Mouse (Mus musculus): Measurements from ENCODE around the gene Upk3a.
"Not testable (repeated sequence)": the region's sequence is repeated elsewhere in the genome, so short reads cannot be mapped to it uniquely, and the experiment has no call there.

Gene Upk3a

GRCm38 (mm10) chr15:85000984-85001982, 15.7 kb upstream of the Upk3a start:
- DNase-seq, result peak; percentile 78

- peak; percentile 8 for DNase-seq
These were observed 7.3 kb upstream of the Upk3a start for GRCm38 (mm10) chr15:85009666-85010065.

- DNase-seq, result no peak
These were observed 4.9 kb upstream of the Upk3a start for GRCm38 (mm10) chr15:85011895-85012661.

DNA sequence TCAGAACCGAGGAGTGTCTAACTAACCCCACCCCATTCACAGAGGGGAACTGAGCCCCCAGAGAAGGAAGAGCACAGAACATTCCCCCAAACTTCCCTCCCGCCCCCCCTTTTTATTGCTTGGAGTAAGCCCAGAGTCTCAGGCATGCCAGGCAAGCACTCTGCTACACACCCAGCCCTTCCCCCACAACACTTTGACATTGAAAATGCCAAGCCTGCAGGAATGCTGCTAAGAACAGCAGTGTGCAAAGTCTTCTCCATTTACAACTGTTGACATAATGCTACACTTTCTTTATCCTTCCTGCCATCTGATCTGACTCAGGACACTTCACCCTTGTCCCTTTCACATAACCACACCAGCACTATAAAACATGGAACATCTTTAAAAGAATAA, 4.3 kb upstream of the Upk3a start:
- DNase-seq, result no peak

DNA sequence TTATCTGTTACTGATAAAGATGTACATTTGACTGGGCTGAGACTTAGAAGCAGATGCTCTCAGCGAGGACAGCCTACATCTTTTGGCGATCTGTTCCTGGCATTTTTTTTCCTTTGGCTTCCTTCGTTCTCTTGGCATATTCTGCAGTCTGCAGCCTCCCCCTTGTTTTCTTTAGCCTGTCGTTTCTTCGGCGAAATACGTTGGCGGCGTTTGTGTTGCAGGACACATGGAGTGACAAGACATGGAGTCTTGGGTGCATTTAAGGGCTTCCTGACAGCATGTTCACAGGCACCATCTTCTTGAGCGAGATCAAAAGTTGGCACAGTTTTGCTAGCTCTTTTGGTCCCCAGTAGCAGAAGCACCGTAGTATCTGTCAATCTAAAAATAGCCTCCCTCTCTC, 1.2 kb upstream of the Upk3a start:
- DNase-seq, result peak; percentile 78

DNA sequence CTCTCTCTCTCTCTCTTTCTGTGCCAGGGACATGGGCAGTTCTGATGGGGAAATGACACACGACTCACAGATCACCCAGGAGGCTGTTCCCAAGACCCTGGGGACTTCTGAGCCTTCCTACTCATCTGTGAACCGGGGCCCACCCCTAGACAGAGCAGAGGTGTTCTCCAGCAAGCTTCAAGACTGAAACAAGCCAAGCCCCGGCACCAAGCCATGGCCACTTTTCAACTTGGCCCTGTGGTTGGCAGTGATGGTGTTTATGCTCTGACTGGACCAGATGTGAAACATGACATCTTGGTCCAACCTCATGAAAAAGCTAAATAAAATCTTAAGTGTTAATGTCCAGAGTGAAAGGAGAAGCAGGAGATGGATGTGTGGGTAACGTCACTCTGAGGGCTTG, 5.3 kb downstream of the Upk3a start:
- DNase-seq, result no peak

GRCm38 (mm10) chr15:85026197-85026596, 9.3 kb downstream of the Upk3a start:
- no peak for DNase-seq

- no peak for DNase-seq
These were observed 10.8 kb downstream of the Upk3a start for GRCm38 (mm10) chr15:85027740-85028139.

- not testable (repeated sequence) for DNase-seq
These were observed 11.7 kb downstream of the Upk3a start, which contains the start of gene Fam118a for GRCm38 (mm10) chr15:85028648-85029047. Fam118a (plus strand) TSS chr15:85028948.

- not testable (repeated sequence) for DNase-seq
These were observed 13.7 kb downstream of the Upk3a start for GRCm38 (mm10) chr15:85030643-85031042.

DNA sequence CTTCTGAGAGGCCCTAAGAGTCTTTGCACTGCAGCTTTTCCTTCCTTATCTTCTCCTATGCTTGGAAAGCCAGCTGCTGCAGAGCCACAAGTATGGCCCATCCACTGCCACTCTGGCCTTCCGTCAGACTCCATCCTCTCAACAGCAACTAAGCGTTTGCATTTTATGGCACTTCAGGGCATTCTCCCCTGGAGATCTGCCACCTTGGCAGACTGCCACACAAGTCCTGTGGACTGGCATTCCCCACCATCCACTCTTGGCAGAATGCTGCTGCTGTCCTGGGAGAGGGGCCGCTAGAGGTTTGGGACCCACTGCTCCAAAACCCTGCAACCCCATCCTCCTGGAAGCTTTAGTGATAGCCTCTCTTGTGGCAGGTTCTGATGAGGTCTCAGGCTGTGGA, 14.9 kb downstream of the Upk3a start:
- DNase-seq, result no peak

GRCm38 (mm10) chr15:85033916-85034315, 17.0 kb downstream of the Upk3a start:
- DNase-seq, result not testable (repeated sequence)

- peak; percentile 97 for DNase-seq
These were observed 19.8 kb downstream of the Upk3a start for GRCm38 (mm10) chr15:85036566-85037342.

DNA sequence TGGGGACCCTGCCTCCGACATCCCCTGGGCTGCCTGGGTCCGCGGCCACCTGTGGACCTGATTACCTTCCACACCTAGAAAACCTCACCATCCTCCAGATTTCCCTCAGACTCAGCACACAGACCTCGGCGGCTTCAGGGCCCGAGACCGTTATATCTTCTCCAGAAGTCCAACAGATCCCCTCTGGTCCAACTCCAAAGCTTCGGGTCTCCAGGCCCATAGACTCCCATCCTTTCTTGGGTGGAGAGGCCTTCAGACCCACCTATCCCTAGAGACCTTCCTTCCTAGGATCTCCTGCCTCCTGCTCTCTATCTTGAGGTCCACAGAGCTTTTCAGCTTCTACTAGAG, 20.4 kb downstream of the Upk3a start:
- no peak for DNase-seq

- no peak for DNase-seq
These were observed 24.7 kb downstream of the Upk3a start for GRCm38 (mm10) chr15:85041546-85042225.

DNA sequence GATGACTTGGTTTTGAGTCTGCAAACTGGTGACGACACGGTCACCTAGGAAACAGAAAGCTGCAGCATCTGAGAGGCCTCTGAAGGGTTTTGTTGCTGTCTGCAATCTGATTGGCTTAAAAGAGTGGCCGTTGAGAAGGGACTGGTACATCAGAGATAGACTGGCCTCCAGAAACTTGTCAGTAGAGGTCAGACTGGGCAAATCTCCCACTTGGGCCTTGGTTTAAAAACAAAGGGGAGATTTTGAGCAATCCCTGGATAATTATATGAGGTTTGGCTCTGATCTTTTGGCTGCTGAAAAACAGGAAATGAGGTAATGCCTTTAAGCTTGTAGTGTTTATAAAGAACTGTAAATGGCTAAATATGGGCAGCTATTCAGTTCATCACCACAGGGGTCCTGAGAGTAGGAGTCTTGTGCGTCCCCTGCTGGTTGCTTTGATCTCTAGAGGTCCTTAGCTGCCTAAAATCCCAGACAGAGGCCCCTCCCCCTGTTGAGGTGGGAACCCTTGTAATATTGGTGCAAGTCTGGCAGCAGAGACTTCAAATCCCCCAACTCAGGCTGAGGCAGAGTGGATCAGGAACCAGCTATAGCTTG, 25.5 kb downstream of the Upk3a start:
- DNase-seq, result peak; percentile 85

DNA sequence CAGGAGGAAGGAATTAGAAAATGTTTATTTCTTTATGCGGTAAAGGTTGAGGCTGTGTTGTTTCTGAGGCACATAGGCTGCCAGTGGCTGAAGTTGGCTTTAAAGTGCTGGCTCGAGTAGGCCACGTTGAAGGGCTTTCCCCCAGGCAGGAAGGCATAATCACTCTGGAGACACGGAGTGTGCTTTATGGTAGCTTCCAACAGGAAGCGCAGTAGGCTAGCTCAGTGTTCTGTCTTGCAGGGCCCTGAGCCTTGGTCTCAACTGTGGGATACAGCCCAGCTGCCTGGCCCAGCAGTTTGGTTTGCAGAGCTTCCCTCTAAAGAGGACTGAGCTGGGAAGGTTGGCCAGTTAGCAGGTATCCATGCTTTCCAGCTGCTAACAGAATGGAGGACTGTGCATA, 26.2 kb downstream of the Upk3a start:
- no peak for DNase-seq

GRCm38 (mm10) chr15:85043761-85044160, 26.8 kb downstream of the Upk3a start:
- DNase-seq, result no peak

DNA sequence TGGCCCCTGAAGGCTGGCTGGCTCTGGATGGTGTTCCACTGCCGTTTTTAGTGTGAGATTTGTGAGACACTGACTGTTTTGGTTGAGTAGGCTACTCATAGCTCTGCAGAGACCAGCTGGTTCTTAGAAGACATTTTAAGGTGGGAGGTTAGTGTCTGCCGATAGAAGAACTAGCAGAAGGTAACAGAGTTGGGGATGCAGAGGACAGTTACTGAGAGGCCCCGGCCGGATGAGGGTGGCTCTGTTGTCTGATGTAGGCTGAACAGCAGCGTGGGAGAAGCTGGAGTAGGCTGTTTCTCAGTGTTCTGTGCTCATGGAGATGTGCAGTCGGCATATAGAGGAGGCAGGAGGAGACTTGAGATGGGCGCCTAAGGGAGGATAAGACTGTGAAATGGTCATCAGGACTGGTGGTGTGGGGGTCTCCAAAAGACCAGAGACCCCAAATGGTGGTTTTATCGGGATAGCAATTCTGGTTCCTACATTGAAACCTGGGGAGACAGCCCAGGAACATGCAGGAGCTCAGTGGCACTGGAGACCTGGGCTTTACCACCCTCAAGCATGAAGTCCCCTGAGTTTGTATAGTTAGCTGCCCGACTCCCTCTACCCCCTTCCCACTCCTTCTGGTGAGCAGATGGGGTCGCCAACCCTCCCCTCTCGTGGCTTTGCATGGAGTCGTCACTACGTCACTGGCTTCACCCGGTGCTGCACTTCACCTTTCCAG, 29.4 kb downstream of the Upk3a start:
- DNase-seq, result no peak

DNA sequence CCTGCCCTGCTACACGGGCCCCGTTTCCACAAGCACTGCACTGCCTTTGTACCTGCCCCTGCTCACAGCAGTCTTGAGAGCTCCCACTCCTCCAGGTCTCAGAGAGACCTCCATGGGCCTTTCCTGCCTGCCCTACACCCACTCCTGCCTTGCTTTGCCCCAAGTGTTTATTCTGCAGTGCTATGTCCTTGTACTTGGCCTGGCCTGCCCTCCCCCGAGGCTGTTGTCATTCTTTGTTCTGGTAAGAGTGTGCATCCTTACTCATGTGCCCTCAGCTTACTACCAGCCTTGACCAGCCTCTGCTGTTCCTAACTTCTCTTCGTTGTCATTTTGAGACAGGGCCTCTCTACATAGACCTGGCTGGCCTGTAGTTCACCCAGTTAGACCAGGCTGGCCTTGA, 30.9 kb downstream of the Upk3a start:
- no peak for DNase-seq

DNA sequence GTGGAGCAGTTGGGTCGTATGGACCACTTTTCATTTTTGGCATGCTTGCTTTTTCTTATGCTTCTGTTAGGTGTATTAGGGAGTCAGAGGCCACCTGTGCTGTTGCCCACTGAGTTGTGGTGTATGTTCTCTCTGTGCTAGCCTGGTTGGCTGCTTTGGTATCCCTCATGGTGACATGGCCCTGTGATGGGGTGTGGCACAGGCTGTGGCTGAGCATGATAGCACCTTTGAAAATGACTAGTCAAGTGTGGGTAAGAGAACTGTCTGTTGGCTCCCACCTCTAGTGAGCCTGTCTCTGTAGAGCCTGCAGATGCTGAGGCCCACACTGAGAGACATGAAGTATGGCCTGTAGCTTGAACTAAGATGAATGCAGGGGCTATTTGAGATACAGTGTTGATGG, 32.8 kb downstream of the Upk3a start:
- no peak for DNase-seq

Measured in layer of hippocampus, adult 9-11 months (tissue).